Mouse (Mus musculus): ENCODE measurements around the gene Ap1g1. TPM values are rescaled to one million over a fixed set of nuclear protein-coding genes. Genes with fewer than 3 reads are reported as not detected.

Gene Ap1g1
- total RNA-seq (2014; rRNA removed) (54.8 and 57.8 TPM in 2 replicates), polyA plus RNA-seq (2012; rRNA removed) (28.0 and 28.2 TPM in 2 replicates)

GRCm38 (mm10) chr8:109778280-109778977 lies at the start of gene Ap1g1:
Gene Ap1g1, plus strand, starts transcription at chr8:109778554.
- peak within 1 kb of the TSS; percentile 86 for H3K9ac ChIP-seq (ENCODE audit: low read depth, low read length)
- TF ChIP-seq POLR2A (IDR thresholded peaks at IDR 0.05; ENCODE audit: extremely low read depth, insufficient read depth, low read length) (0 out of 2 replicates have a peak, but pooled peaks have one; percentile 50), CTCF (IDR thresholded peaks at IDR 0.05; ENCODE audit: low read depth, low read length) (no peak)
- DNase-seq (ENCODE audit: extremely low read depth, low read depth, low spot score), result peak; percentile 87
- under 1% methylated on average over 64 of the region's 64 CpGs for WGBS
- H3K79me2 ChIP-seq (ENCODE audit: control insufficient read depth, insufficient read depth, low read length), result peaks cover 25% of the 10 kb centered on the region; the same call in 1 of the 2 replicates
- H3K4me1 ChIP-seq (ENCODE audit: control insufficient read depth, insufficient read depth, low read length), result peaks cover 13% of the 10 kb centered on the region
- peak within 1 kb of the TSS; percentile 86 for H3K27ac ChIP-seq (replicated peaks; ENCODE audit: insufficient read depth, low read depth, low read length)
- peak within 1 kb of the TSS; percentile 84 for H3K4me3 ChIP-seq (ENCODE audit: insufficient read depth, low read depth, low read length)
- H3K36me3 ChIP-seq (ENCODE audit: control insufficient read depth, insufficient read depth, low read length), result no peaks in the 10 kb centered on the region
- no peaks in the 10 kb centered on the region for H3K27me3 ChIP-seq (ENCODE audit: control insufficient read depth, insufficient read depth, low read length)

- no peaks in the 10 kb centered on the region; the same call in 1 of the 2 replicates for H3K79me2 ChIP-seq (ENCODE audit: control insufficient read depth, insufficient read depth, low read length)
- TF ChIP-seq POLR2A (IDR thresholded peaks at IDR 0.05; ENCODE audit: extremely low read depth, insufficient read depth, low read length) (no peak), CTCF (IDR thresholded peaks at IDR 0.05; ENCODE audit: low read depth, low read length) (no peak)
- 88% methylated on average over 3 of the region's 3 CpGs for WGBS
- H3K27ac ChIP-seq (replicated peaks; ENCODE audit: insufficient read depth, low read depth, low read length), result no peak overlapping the region
- H3K9ac ChIP-seq (ENCODE audit: low read depth, low read length), result no peak overlapping the region
- H3K4me1 ChIP-seq (ENCODE audit: control insufficient read depth, insufficient read depth, low read length), result no peaks in the 10 kb centered on the region
- DNase-seq (ENCODE audit: extremely low read depth, low read depth, low spot score), result no peak
- no peaks in the 10 kb centered on the region for H3K27me3 ChIP-seq (ENCODE audit: control insufficient read depth, insufficient read depth, low read length)
- H3K36me3 ChIP-seq (ENCODE audit: control insufficient read depth, insufficient read depth, low read length), result peaks cover 8% of the 10 kb centered on the region; the same call in 1 of the 2 replicates
- H3K4me3 ChIP-seq (ENCODE audit: insufficient read depth, low read depth, low read length), result no peak overlapping the region
Observed at GRCm38 (mm10) chr8:109731012-109731411, 47.3 kb upstream of the Ap1g1 start.

GRCm38 (mm10) chr8:109734018-109734417 lies 44.3 kb upstream of the Ap1g1 start:
- DNase-seq (ENCODE audit: extremely low read depth, low read depth, low spot score), result no peak
- H3K79me2 ChIP-seq (ENCODE audit: control insufficient read depth, insufficient read depth, low read length), result peaks cover 4% of the 10 kb centered on the region; the same call in 1 of the 2 replicates
- TF ChIP-seq POLR2A (IDR thresholded peaks at IDR 0.05; ENCODE audit: extremely low read depth, insufficient read depth, low read length) (no peak), CTCF (IDR thresholded peaks at IDR 0.05; ENCODE audit: low read depth, low read length) (no peak)
- WGBS, result 87% methylated on average over 3 of the region's 3 CpGs
- no peaks in the 10 kb centered on the region for H3K27me3 ChIP-seq (ENCODE audit: control insufficient read depth, insufficient read depth, low read length)
- H3K9ac ChIP-seq (ENCODE audit: low read depth, low read length), result no peak overlapping the region
- H3K4me1 ChIP-seq (ENCODE audit: control insufficient read depth, insufficient read depth, low read length), result peaks cover 9% of the 10 kb centered on the region; the same call in 1 of the 2 replicates
- no peak overlapping the region for H3K4me3 ChIP-seq (ENCODE audit: insufficient read depth, low read depth, low read length)
- H3K36me3 ChIP-seq (ENCODE audit: control insufficient read depth, insufficient read depth, low read length), result peaks cover 8% of the 10 kb centered on the region; the same call in 1 of the 2 replicates
- no peak overlapping the region for H3K27ac ChIP-seq (replicated peaks; ENCODE audit: insufficient read depth, low read depth, low read length)

- Histone ChIP-seq H3K4me1 (ENCODE audit: control insufficient read depth, insufficient read depth, low read length) (peaks cover 9% of the 10 kb centered on the region; the same call in 1 of the 2 replicates), H3K4me3 (ENCODE audit: insufficient read depth, low read depth, low read length) (peak overlapping the region; percentile 98), H3K9ac (ENCODE audit: low read depth, low read length) (peak overlapping the region; percentile 82), H3K36me3 (ENCODE audit: control insufficient read depth, insufficient read depth, low read length) (peaks cover 8% of the 10 kb centered on the region; the same call in 1 of the 2 replicates), H3K27me3 (ENCODE audit: control insufficient read depth, insufficient read depth, low read length) (no peaks in the 10 kb centered on the region), H3K27ac (replicated peaks; ENCODE audit: insufficient read depth, low read depth, low read length) (peak overlapping the region; percentile 66), H3K79me2 (ENCODE audit: control insufficient read depth, insufficient read depth, low read length) (peaks cover 4% of the 10 kb centered on the region; the same call in 1 of the 2 replicates)
- DNase-seq (ENCODE audit: extremely low read depth, low read depth, low spot score), result peak; percentile 19
- TF ChIP-seq POLR2A (IDR thresholded peaks at IDR 0.05; ENCODE audit: extremely low read depth, insufficient read depth, low read length) (no peak), CTCF (IDR thresholded peaks at IDR 0.05; ENCODE audit: low read depth, low read length) (no peak)
- under 1% methylated on average over 8 of the region's 8 CpGs for WGBS
Observed at GRCm38 (mm10) chr8:109736819-109737218, 41.5 kb upstream of the Ap1g1 start.

- TF ChIP-seq POLR2A (IDR thresholded peaks at IDR 0.05; ENCODE audit: extremely low read depth, insufficient read depth, low read length), result 0 out of 2 replicates have a peak, but pooled peaks have one; percentile 13
- peak; percentile 67 for TF ChIP-seq CTCF (IDR thresholded peaks at IDR 0.05; ENCODE audit: low read depth, low read length)
- under 1% methylated on average over 59 of the region's 59 CpGs for WGBS
- peak within 1 kb of the TSS; percentile 66 for H3K27ac ChIP-seq (replicated peaks; ENCODE audit: insufficient read depth, low read depth, low read length)
- H3K9ac ChIP-seq (ENCODE audit: low read depth, low read length), result peak within 1 kb of the TSS; percentile 82
- peak within 1 kb of the TSS; percentile 98 for H3K4me3 ChIP-seq (ENCODE audit: insufficient read depth, low read depth, low read length)
- peaks cover 9% of the 10 kb centered on the region; the same call in 1 of the 2 replicates for H3K4me1 ChIP-seq (ENCODE audit: control insufficient read depth, insufficient read depth, low read length)
- H3K27me3 ChIP-seq (ENCODE audit: control insufficient read depth, insufficient read depth, low read length), result no peaks in the 10 kb centered on the region
- peaks cover 4% of the 10 kb centered on the region; the same call in 1 of the 2 replicates for H3K79me2 ChIP-seq (ENCODE audit: control insufficient read depth, insufficient read depth, low read length)
- peak; percentile 46 for DNase-seq (ENCODE audit: extremely low read depth, low read depth, low spot score)
- H3K36me3 ChIP-seq (ENCODE audit: control insufficient read depth, insufficient read depth, low read length), result peaks cover 6% of the 10 kb centered on the region; the same call in 1 of the 2 replicates
Observed at GRCm38 (mm10) chr8:109737237-109738048, 40.9 kb upstream of the Ap1g1 start, which contains the start of gene Atxn1l. Gene Atxn1l, minus strand, starts transcription at chr8:109737739.

All from liver, adult 2 months (tissue).